Mouse (Mus musculus) midbrain, postnatal 0 days (tissue): ENCODE measurements around the gene Tex33. TPM values are rescaled to one million over a fixed set of nuclear protein-coding genes. Genes with fewer than 3 reads are reported as not detected.

ENCODE experiments used
- ATAC-seq: fragments of 200-750 bp; cut with Nextera tagmentation; 2 replicates; pipeline ENCODE4 v1.8.0; 2017; ENCODE audit warnings: moderate number of reproducible peaks, mild to moderate bottlenecking, moderate TSS enrichment, moderate library complexity; ENCODE audit not compliant: low FRiP score
- DNase-seq: peaks from one replicate; pipeline ENCODE4 v3.0.0-alpha.2; 2015; ENCODE audit warnings: low spot score
- H3K27ac ChIP-seq: fragments of 300-500 bp; sonication (generic); 2 replicates; pipeline ENCODE4 v1.5.1; 2014; ENCODE audit warnings: low read depth, mild to moderate bottlenecking, low read length, mixed read lengths
- H3K27me3 ChIP-seq: fragments of 300-500 bp; sonication (generic); 2 replicates; pipeline ENCODE4 v1.6.1; 2014; ENCODE audit warnings: low read length, control low read depth, mixed read lengths; ENCODE audit not compliant: insufficient read depth
- H3K36me3 ChIP-seq: fragments of 300-500 bp; sonication (generic); 2 replicates; pipeline ENCODE4 v1.6.1; 2014; ENCODE audit warnings: low read length, control low read depth, mixed read lengths; ENCODE audit not compliant: insufficient read depth
- H3K4me1 ChIP-seq: fragments of 300-500 bp; sonication (generic); 2 replicates; pipeline ENCODE4 v1.6.1; 2014; ENCODE audit warnings: mild to moderate bottlenecking, control low read depth, antibody characterized with exemption, low read length, mixed read lengths; ENCODE audit not compliant: insufficient read depth
- H3K4me2 ChIP-seq: fragments of 300-500 bp; sonication (generic); 2 replicates; pipeline ENCODE4 v1.6.1; 2014; ENCODE audit warnings: low read depth, mild to moderate bottlenecking, low read length, mixed read lengths; ENCODE audit not compliant: poor library complexity, severe bottlenecking
- H3K4me3 ChIP-seq: fragments of 300-500 bp; sonication (generic); 2 replicates; pipeline ENCODE4 v1.5.1; 2014; ENCODE audit warnings: low read depth, mild to moderate bottlenecking, low read length, moderate library complexity
- H3K9ac ChIP-seq: fragments of 300-500 bp; sonication (generic); replicated peaks from 2 replicates; pipeline ENCODE4 v1.6.1; 2014; ENCODE audit warnings: mild to moderate bottlenecking, low read length, moderate library complexity, mixed read lengths; ENCODE audit not compliant: poor library complexity, severe bottlenecking
- H3K9me3 ChIP-seq: fragments of 300-500 bp; sonication (generic); 2 replicates; pipeline ENCODE4 v1.6.1; 2016; ENCODE audit warnings: low read length, control low read depth
- CTCF ChIP-seq: IDR thresholded peaks from 2 replicates; pipeline ENCODE4 v1.5.1; 2016; ENCODE audit warnings: antibody characterized with exemption, mild to moderate bottlenecking
- WGBS: fragments of 180-500 bp; shearing (Covaris S2); extraction: QIAGEN DNeasy Blood & Tissue Kit; methylation state at CpG from one replicate; pipeline ENCODE4 v1.1.7; 2014; 5-methylcytosine and 5-hydroxymethylcytosine counted together
- polyA plus RNA-seq: library from polyadenylated mRNA; unstranded; fragments of >200 nt; fragmentation: Nextera tagmentation; extraction: Ambion mirVana; gene quantifications from 2 replicates; pipeline ENCODE4 v1.2.1, GENCODE M21; 2015
- total RNA-seq: library from RNA; depleted of rRNA; stranded (reverse); fragments of >200 nt; gene quantifications from 2 replicates; pipeline ENCODE4 v1.2.3, GENCODE M21; 2014

The Tex33 gene
- total and polyA plus RNA-seq, 2 experiments from 2014 or later = 0.16 TPM; not detected in 1

DNA sequence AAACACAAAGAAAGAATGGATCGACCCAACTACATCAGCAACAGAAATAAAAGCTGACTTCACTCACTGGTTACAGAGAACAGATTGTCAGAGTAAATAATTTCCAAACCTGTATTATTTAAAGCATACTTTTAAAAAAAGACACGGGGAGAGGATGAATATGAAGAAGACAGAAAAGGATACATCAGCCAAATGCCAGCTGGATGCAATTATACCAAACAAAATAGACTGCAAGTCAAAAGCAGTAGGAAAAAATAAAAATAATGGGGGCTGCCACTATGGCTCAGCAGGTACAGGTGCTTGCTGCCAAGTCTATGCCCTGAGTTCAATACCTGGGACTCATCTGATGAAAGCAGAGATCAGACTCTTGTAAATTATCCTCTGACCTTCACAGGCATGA is 15.5 kb downstream of the Tex33 start:
- ATAC-seq = no peak
- WGBS = 71% methylated on average over 2 of the region's 2 CpGs

DNA sequence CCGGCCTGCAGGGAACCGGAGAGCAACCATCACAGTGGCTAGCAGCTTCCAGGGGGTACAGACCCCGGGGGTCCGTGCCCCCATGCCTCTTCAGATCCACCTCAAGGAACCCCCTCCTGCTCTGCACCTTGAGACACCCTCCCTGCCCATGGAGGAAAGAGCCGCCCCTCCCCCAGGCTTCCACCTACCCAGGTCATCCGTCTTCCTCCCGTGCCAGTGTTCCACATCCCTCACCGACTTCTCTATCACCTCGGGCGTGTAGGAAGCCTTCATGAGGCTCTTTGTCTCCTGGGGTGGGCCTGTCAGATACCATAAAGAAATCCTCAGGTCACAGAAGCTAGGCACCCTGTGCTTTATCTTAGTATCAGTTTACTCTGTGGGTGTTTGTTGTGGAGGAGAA is 17.2 kb downstream of the Tex33 start:
- WGBS = 88% methylated on average over 10 of the region's 10 CpGs

More for the DNA sequence above, 15.5 kb downstream of the Tex33 start:
- Histone ChIP-seq H3K9ac (no peak overlapping the region), H3K4me1 (no peaks in the 10 kb centered on the region), H3K27me3 (no peaks in the 10 kb centered on the region), H3K9me3 (no peaks in the 10 kb centered on the region), H3K27ac (no peak overlapping the region), H3K4me3 (no peak overlapping the region), H3K4me2 (no peak overlapping the region), H3K36me3 (no peaks in the 10 kb centered on the region)
- no peak for TF ChIP-seq CTCF
- no peak for DNase-seq

DNA sequence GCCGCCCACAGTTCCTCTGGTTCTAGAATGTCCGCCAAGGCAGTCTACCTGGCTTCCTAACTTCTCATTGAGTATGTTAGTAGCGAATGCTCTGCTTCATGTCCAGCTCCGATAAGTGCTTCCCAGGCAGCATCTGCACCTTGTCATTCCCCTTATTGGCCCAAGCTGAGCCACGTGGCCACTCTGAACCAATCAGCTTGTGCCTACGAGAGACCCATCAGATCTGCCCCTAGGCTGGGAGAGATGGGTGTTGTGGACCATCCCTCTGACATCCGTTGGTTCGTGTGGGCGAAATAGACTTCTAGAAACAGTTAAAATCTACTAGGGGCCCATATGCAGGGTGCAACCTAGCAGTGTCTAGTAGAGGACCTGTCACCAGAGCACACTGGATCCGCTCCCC is 17.9 kb downstream of the Tex33 start:
- no peak for TF ChIP-seq CTCF
- 89% methylated on average over 10 of the region's 10 CpGs for whole genome bisulfite sequencing
- no peak overlapping the region for H3K4me3 ChIP-seq
- ATAC-seq (no peak), DNase-seq (no peak)
- no peak overlapping the region for H3K9ac ChIP-seq
- no peaks in the 10 kb centered on the region for H3K4me1 ChIP-seq
- no peaks in the 10 kb centered on the region for H3K36me3 ChIP-seq
- H3K27me3 ChIP-seq = no peaks in the 10 kb centered on the region
- H3K9me3 ChIP-seq = no peaks in the 10 kb centered on the region
- no peak overlapping the region for H3K4me2 ChIP-seq
- no peak overlapping the region for H3K27ac ChIP-seq

More for the DNA sequence above, 17.2 kb downstream of the Tex33 start:
- H3K9me3 ChIP-seq = no peaks in the 10 kb centered on the region
- no peak for DNase-seq
- H3K27me3 ChIP-seq = no peaks in the 10 kb centered on the region
- ATAC-seq = no peak
- H3K27ac ChIP-seq = no peak overlapping the region
- no peak overlapping the region for H3K4me2 ChIP-seq
- no peaks in the 10 kb centered on the region for H3K4me1 ChIP-seq
- no peak overlapping the region for H3K4me3 ChIP-seq
- no peak overlapping the region for H3K9ac ChIP-seq
- no peaks in the 10 kb centered on the region for H3K36me3 ChIP-seq
- TF ChIP-seq CTCF = no peak

DNA sequence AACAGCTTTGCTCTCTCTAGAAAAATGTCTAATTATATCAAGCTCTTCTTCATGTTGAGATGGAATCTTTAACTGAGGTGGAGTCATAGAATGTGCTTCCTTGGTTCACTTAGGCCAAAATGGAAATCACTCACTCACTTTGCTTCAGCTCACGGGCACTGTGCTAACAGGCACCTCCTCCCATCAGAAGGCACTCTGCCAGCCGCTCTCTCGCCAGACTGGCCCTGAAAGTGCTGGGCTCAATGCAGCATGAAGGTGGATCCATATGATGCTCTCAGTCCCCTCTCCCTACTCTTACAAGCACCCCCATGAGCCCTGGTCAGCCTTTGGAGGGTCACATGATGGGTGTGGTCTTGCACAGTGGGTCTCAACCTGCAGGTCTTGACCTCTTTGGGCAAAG is 21.5 kb downstream of the Tex33 start:
- Histone ChIP-seq H3K27me3 (no peaks in the 10 kb centered on the region), H3K4me1 (no peaks in the 10 kb centered on the region), H3K36me3 (no peaks in the 10 kb centered on the region), H3K4me3 (no peak overlapping the region), H3K4me2 (no peak overlapping the region), H3K9me3 (no peaks in the 10 kb centered on the region), H3K27ac (no peak overlapping the region), H3K9ac (no peak overlapping the region)
- DNase-seq = peak; percentile 67
- no peak for ATAC-seq
- WGBS = 59% methylated on average over 3 of the region's 3 CpGs
- no peak for TF ChIP-seq CTCF

GRCm38 (mm10) chr15:78372796-78373195 is 22.9 kb downstream of the Tex33 start:
- no peaks in the 10 kb centered on the region for H3K4me1 ChIP-seq
- H3K27me3 ChIP-seq = no peaks in the 10 kb centered on the region
- no peak for TF ChIP-seq CTCF
- no peak overlapping the region for H3K9ac ChIP-seq
- no peak for DNase-seq
- H3K4me2 ChIP-seq = no peak overlapping the region
- no peak overlapping the region for H3K4me3 ChIP-seq
- H3K27ac ChIP-seq = no peak overlapping the region
- no peaks in the 10 kb centered on the region for H3K9me3 ChIP-seq
- no peak for ATAC-seq
- H3K36me3 ChIP-seq = no peaks in the 10 kb centered on the region
- 70% methylated on average over 3 of the region's 3 CpGs for whole genome bisulfite sequencing

- H3K9ac ChIP-seq = no peak overlapping the region
- 0 out of 2 replicates have a peak overlapping the region, but pooled peaks have one; percentile 12 for H3K27ac ChIP-seq
- TF ChIP-seq CTCF = no peak
- no peaks in the 10 kb centered on the region for H3K36me3 ChIP-seq
- no peaks in the 10 kb centered on the region for H3K27me3 ChIP-seq
- peak; percentile 78 for DNase-seq
- no peaks in the 10 kb centered on the region for H3K4me1 ChIP-seq
- H3K9me3 ChIP-seq = no peaks in the 10 kb centered on the region
- H3K4me3 ChIP-seq = no peak overlapping the region
- no peak overlapping the region for H3K4me2 ChIP-seq
- ATAC-seq = peak; percentile 66
- 50% methylated on average over 1 of the region's 1 CpGs for WGBS
Measured at GRCm38 (mm10) chr15:78369641-78370040, 26.1 kb downstream of the Tex33 start.
